Mouse (Mus musculus) liver, embryonic 15.5 days (tissue): ENCODE results near the gene Hoxd11. TPM values are rescaled to one million over a fixed set of nuclear protein-coding genes. Genes with fewer than 3 reads are reported as not detected.

Source experiments
- microRNA counts: library from miRNA; unstranded; fragments of <30 nt; microRNA quantifications from one replicate; lab custom pipeline; 2016
- microRNA-seq: library from miRNA; unstranded; fragments of <30 nt; microRNA quantifications from one replicate; pipeline ENCODE4, GENCODE M21; 2016
- polyA plus RNA-seq: library from polyadenylated mRNA; unstranded; fragments of >200 nt; fragmentation: Nextera tagmentation; extraction: Ambion mirVana; gene quantifications from 2 replicates; pipeline ENCODE4 v1.2.1, GENCODE M21; 2015

The Hoxd11 gene
- polyA plus RNA-seq, 1 experiment from 2014 or later, result not detected

MicroRNAs within 50 kb of the gene (microRNA counts, 519-probe panel; counts per million panel counts)
- not detected for microRNA mmu-miR-10b (lab: Ali Mortazavi, UCI)

Small RNA genes within 50 kb of the gene (microRNA-seq; reads per million reads assigned to microRNA genes)
- not detected for gene Gm44463
- 874 reads per million, percentile 75 among the genes with 10 or more reads in this experiment for gene Mir10b

Other genes starting within 250 kb of the Hoxd11 start
- 15.1 and 17.3 TPM in 2 replicates for gene Lnpk, start 100.1 kb upstream of the Hoxd11 start, polyA plus RNA-seq
- not detected in 2 replicates for gene Evx2, start 20.0 kb upstream of the Hoxd11 start, polyA plus RNA-seq
- gene Hoxd13, start 11.2 kb upstream of the Hoxd11 start, polyA plus RNA-seq, result not detected in 2 replicates
- not detected in 2 replicates for gene Hoxd12, start 4.5 kb upstream of the Hoxd11 start, polyA plus RNA-seq
- gene Hoxd10, start 12.4 kb downstream of the Hoxd11 start, polyA plus RNA-seq, result not detected in 2 replicates
- not detected in 2 replicates for gene Hoxd9, start 18.2 kb downstream of the Hoxd11 start, polyA plus RNA-seq
- gene Hoxd8, start 25.1 kb downstream of the Hoxd11 start, polyA plus RNA-seq, result 0.05 TPM in 2 replicates
- gene Hoxd3, start 32.4 kb downstream of the Hoxd11 start, polyA plus RNA-seq, result 0.03 TPM in 1 of 2 replicates, not detected in the other
- not detected in 2 replicates for gene Hoxd4, start 32.4 kb downstream of the Hoxd11 start, polyA plus RNA-seq
- gene Gm28230, start 47.2 kb downstream of the Hoxd11 start, polyA plus RNA-seq, result not detected in 2 replicates
- 0.05 TPM in 1 of 2 replicates, not detected in the other for gene Hoxd1, start 83.4 kb downstream of the Hoxd11 start, polyA plus RNA-seq
- 47.1 and 55.3 TPM in 2 replicates for gene Mtx2, start 146.2 kb downstream of the Hoxd11 start, polyA plus RNA-seq